Mouse (Mus musculus): ENCODE measurements around the gene Art2b. TPM values are rescaled to one million over a fixed set of nuclear protein-coding genes. Genes with fewer than 3 reads are reported as not detected.
"Not testable (repeated sequence)": the region's sequence is repeated elsewhere in the genome, so short reads cannot be mapped to it uniquely, and the experiment has no call there.

Gene Art2b
- total and polyA plus RNA-seq, 2 experiments from 2014 or later = not detected

DNA sequence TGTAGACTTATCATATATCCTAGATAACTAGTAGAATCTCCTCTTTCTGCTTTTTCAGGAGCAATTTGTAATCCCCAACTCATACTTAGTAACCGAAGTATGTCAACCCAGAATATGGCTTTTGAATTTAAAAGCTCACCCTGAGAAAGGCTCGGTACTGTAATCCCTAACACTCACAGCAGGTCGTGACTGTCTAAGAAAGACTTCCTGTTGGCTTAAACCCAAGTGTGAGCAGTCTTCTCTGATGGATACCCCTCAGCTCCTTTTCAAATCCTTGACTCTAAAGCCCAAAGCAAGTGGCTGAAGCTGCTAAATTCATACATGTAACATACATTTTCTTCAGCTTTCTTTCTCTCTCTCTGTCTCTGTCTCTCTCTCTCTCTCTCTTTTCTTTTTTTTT is 11.0 kb downstream of the Art2b start:
- Histone ChIP-seq H3K27ac (no peak overlapping the region), H3K4me1 (ENCODE audit: insufficient read depth, low read length) (no peaks in the 10 kb centered on the region), H3K27me3 (ENCODE audit: insufficient read depth, low read length) (no peaks in the 10 kb centered on the region), H3K9ac (replicated peaks; ENCODE audit: low read length) (no peak overlapping the region), H3K9me3 (ENCODE audit: low read length) (no peaks in the 10 kb centered on the region), H3K4me3 (ENCODE audit: low read length) (no peak overlapping the region), H3K36me3 (ENCODE audit: insufficient read depth, low read length) (no peaks in the 10 kb centered on the region), H3K4me2 (ENCODE audit: low read depth, low read length) (no peak overlapping the region)
- no peak for TF ChIP-seq CTCF (IDR thresholded peaks at IDR 0.05; ENCODE audit: low read depth)
- WGBS = 54% methylated on average over 3 of the region's 3 CpGs
- DNase-seq (ENCODE audit: low spot score) (no peak), ATAC-seq (no peak)

DNA sequence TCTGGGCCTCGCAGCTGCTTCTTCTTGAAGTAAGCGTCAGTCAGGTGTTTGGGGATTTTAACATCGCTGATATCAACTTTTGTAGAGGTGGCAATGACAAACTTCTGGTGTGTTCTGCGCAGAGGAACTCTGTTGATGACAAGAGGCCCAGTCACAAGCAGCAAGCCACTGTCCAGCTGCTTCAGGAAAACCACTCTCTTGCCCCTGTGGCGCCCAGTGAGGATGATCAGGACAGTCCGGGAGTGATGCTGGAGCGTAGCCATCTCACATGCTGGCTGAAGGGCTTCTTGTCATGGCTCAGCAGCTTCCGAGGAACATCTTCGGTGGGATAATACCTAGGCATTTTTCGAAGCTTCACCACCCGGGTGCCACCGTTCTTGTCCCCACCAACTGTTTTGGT is 11.8 kb downstream of the Art2b start:
- not testable (repeated sequence) for H3K27me3 ChIP-seq (ENCODE audit: insufficient read depth, low read length); H3K4me1 ChIP-seq (ENCODE audit: insufficient read depth, low read length); DNase-seq (ENCODE audit: low spot score); H3K9me3 ChIP-seq (ENCODE audit: low read length); ATAC-seq; H3K27ac ChIP-seq; H3K9ac ChIP-seq (replicated peaks; ENCODE audit: low read length); H3K4me2 ChIP-seq (ENCODE audit: low read depth, low read length); H3K36me3 ChIP-seq (ENCODE audit: insufficient read depth, low read length); H3K4me3 ChIP-seq (ENCODE audit: low read length)
- 91% methylated on average over 11 of the region's 12 CpGs for WGBS

DNA sequence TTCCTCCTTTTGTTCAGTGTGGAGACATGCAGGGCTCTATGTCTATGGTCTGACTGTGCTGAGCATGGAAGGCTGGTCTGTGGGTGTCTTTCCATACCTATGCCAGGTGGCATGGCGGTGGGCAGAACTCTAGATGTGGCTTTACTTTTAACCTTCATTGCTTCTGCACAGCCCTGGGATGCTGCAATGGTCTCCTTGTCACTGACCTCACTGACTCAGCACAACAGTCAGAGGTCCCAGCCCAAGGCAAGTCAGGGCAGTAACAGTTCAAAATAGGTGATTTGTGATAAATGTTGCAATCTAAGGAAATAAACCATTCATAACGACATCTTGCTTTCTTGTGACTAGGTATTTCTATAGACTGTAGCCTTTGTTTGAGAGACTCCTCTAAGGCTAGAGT is 21.3 kb downstream of the Art2b start:
- no peaks in the 10 kb centered on the region for H3K9me3 ChIP-seq (ENCODE audit: low read length)
- H3K4me2 ChIP-seq (ENCODE audit: low read depth, low read length) = no peak overlapping the region
- WGBS = 93% methylated on average over 2 of the region's 2 CpGs
- DNase-seq (ENCODE audit: low spot score) (no peak), ATAC-seq (no peak)
- H3K27ac ChIP-seq = no peak overlapping the region
- H3K36me3 ChIP-seq (ENCODE audit: insufficient read depth, low read length) = no peaks in the 10 kb centered on the region
- TF ChIP-seq CTCF (IDR thresholded peaks at IDR 0.05; ENCODE audit: low read depth) = no peak
- no peaks in the 10 kb centered on the region for H3K4me1 ChIP-seq (ENCODE audit: insufficient read depth, low read length)
- H3K27me3 ChIP-seq (ENCODE audit: insufficient read depth, low read length) = no peaks in the 10 kb centered on the region
- no peak overlapping the region for H3K9ac ChIP-seq (replicated peaks; ENCODE audit: low read length)
- no peak overlapping the region for H3K4me3 ChIP-seq (ENCODE audit: low read length)

DNA sequence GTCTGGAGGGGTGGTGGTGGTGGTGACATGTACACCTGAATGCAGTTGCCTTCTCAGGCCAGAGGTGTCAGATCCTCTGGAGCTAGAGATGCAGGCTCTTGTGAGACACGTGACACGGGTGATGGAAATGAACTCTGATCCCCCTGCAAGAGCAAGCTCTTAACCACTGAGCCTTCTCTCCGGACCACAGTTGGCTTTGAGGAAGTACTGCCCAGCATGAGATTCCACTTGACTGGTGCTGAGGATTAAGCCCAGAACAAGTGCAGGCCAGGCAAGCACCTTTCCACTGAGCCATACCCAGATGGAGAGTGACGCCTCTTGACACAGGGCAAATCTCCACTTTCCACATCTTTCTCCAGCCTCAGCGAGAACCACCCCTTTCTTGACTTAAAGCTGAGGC is 26.0 kb downstream of the Art2b start:
- not testable (repeated sequence) for ATAC-seq; H3K4me1 ChIP-seq (ENCODE audit: insufficient read depth, low read length); H3K4me2 ChIP-seq (ENCODE audit: low read depth, low read length); H3K9ac ChIP-seq (replicated peaks; ENCODE audit: low read length); H3K4me3 ChIP-seq (ENCODE audit: low read length); DNase-seq (ENCODE audit: low spot score); H3K27me3 ChIP-seq (ENCODE audit: insufficient read depth, low read length); H3K9me3 ChIP-seq (ENCODE audit: low read length); H3K36me3 ChIP-seq (ENCODE audit: insufficient read depth, low read length); H3K27ac ChIP-seq
- 69% methylated on average over 5 of the region's 5 CpGs for whole genome bisulfite sequencing

DNA sequence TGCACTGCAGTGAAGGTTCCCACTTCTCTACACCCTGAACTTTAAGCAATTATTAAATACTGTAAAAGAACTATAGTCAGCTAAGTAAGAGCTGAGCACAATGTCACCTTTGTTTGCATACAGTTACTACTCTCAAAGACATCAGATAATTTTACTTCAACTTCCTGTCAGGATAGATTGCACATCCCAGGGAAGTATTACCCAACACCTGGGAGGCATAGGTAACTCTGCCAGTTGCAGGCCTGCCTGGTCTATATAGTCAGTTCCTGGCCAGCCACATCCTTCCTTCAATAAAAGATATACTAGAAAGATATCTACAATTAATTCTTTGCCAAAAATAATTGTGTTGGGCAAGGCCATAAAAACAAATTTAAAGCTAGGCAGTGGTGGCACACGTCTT is 28.0 kb downstream of the Art2b start:
- Histone ChIP-seq H3K27ac (no peak overlapping the region), H3K4me3 (ENCODE audit: low read length) (no peak overlapping the region), H3K9ac (replicated peaks; ENCODE audit: low read length) (no peak overlapping the region), H3K9me3 (ENCODE audit: low read length) (no peaks in the 10 kb centered on the region), H3K4me1 (ENCODE audit: insufficient read depth, low read length) (no peaks in the 10 kb centered on the region), H3K27me3 (ENCODE audit: insufficient read depth, low read length) (no peaks in the 10 kb centered on the region), H3K36me3 (ENCODE audit: insufficient read depth, low read length) (no peaks in the 10 kb centered on the region), H3K4me2 (ENCODE audit: low read depth, low read length) (no peak overlapping the region)
- 75% methylated on average over 1 of the region's 1 CpGs for WGBS
- no peak for DNase-seq (ENCODE audit: low spot score)
- no peak for TF ChIP-seq CTCF (IDR thresholded peaks at IDR 0.05; ENCODE audit: low read depth)
- no peak for ATAC-seq

DNA sequence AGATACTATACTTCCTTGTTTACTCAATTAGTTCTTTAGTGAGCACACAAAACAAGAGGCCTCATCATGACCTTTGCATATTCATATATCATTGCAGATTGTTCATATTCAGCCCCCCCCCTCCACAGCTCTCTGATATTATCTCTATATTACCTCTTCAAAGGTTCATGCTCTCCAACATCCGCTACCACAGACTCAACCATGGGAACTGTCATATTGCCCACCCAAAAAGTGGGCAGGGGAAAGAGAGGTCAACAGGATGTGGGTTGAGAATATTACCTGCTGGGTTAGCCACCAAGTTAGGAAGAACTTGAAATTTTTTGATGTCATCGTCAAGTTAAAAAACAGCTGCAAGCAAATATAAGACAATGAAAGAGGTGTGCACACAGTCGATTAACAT is 29.9 kb downstream of the Art2b start:
- H3K4me3 ChIP-seq (ENCODE audit: low read length); ATAC-seq; H3K9me3 ChIP-seq (ENCODE audit: low read length); H3K4me2 ChIP-seq (ENCODE audit: low read depth, low read length); DNase-seq (ENCODE audit: low spot score); H3K9ac ChIP-seq (replicated peaks; ENCODE audit: low read length); H3K36me3 ChIP-seq (ENCODE audit: insufficient read depth, low read length); H3K4me1 ChIP-seq (ENCODE audit: insufficient read depth, low read length); H3K27ac ChIP-seq; H3K27me3 ChIP-seq (ENCODE audit: insufficient read depth, low read length): not testable (repeated sequence)
- WGBS = 89% methylated on average over 3 of the region's 3 CpGs

DNA sequence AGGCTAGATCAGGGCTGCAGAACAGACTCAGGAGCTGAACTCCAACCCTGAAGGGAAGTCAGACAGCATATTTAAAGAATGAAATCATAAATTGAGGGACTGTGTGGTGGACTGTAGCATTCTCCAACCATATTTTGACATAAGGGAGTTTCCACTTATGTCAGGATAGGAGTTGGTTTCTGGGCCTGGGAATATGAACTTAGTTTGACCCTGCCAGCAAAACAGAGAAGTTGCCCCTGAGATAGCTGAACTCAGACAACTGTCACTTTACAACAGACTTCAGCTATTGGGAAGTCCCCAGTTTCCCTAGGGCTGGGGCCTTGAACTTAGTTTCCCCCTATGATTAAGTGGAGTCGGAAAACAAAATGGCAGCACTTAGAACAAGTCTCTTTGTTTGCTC is 33.9 kb downstream of the Art2b start:
- no peak for TF ChIP-seq CTCF (IDR thresholded peaks at IDR 0.05; ENCODE audit: low read depth)

More for the DNA sequence above, 33.9 kb downstream of the Art2b start:
- DNase-seq (ENCODE audit: low spot score) (no peak), ATAC-seq (no peak)
- Histone ChIP-seq H3K9me3 (ENCODE audit: low read length) (no peaks in the 10 kb centered on the region), H3K4me3 (ENCODE audit: low read length) (no peak overlapping the region), H3K9ac (replicated peaks; ENCODE audit: low read length) (no peak overlapping the region), H3K36me3 (ENCODE audit: insufficient read depth, low read length) (no peaks in the 10 kb centered on the region), H3K4me1 (ENCODE audit: insufficient read depth, low read length) (no peaks in the 10 kb centered on the region), H3K27me3 (ENCODE audit: insufficient read depth, low read length) (no peaks in the 10 kb centered on the region), H3K4me2 (ENCODE audit: low read depth, low read length) (no peak overlapping the region), H3K27ac (no peak overlapping the region)
- 96% methylated on average over 1 of the region's 1 CpGs for WGBS
